Comparison of ENCODE assay signal across 8 mouse cellular contexts in the genomic region with DNA sequence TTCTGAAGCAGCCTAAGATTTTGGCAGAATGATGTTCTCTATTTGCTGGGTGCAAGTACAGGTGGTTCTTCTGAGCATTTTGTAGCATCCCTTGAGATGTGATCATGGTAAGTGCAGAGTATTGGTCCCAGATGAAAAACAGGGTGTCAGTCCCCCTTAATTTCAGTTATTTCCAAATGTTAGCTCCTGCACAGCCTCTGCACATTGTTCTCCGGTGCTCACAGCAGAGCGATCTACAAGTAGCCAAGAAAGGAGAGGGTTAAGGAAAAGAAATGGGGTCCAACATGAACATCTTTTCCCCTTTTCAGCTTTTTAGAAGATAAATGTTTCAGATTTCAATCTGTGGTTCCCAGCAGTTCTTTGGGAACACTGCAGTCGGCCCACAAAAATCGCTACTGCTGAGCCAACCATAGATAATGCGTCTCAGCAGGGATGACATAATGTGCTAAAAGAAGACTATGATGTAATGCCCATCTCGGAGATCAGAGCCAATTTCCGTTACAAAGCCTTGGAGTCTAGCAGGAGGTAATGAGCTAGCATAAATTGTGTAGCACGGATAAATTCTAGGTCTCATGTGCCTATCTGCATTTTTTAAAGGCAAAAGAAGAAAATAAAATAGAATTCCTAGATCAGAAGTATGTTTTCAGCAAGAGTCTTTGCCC.
A peak's percentile ranks its signal among the peaks of the same experiment; 100 is the strongest.
DNase-seq lines count a peak whose midpoint lies in the region; ATAC-seq and TF ChIP-seq lines count a peak whose summit lies in the region.

No protein-coding gene starts in this region.

- 53% methylated on average over 8 of the region's 8 CpGs for WGBS in limb, embryonic 14.5 days
- WGBS in limb, embryonic 10.5 days, result 70% methylated on average over 8 of the region's 8 CpGs
- 52% methylated on average over 8 of the region's 8 CpGs for WGBS in intestine, postnatal 0 days
- 41% methylated on average over 8 of the region's 8 CpGs for WGBS in stomach, postnatal 0 days

- peak; percentile 76 for ATAC-seq in limb, embryonic 14.5 days (ENCODE audit: low FRiP score, low read depth)
- ATAC-seq in intestine, postnatal 0 days, result peak; percentile 36; the same call in 1 of the 2 replicates
- ATAC-seq in stomach, postnatal 0 days (ENCODE audit: low FRiP score, low TSS enrichment), result peak; percentile 80
- no peak for ATAC-seq in inflammation-experienced regulatory T-cells, adult 6 months

- no peak overlapping the region for H3K27ac ChIP-seq in limb, embryonic 14.5 days (replicated peaks; ENCODE audit: low read depth, low read length)
- H3K27ac ChIP-seq in limb, embryonic 10.5 days, result no peak overlapping the region
- H3K27ac ChIP-seq in intestine, postnatal 0 days (ENCODE audit: low read depth, low read length), result no peak overlapping the region
- no peak overlapping the region for H3K27ac ChIP-seq in stomach, postnatal 0 days (replicated peaks)

- H3K4me2 ChIP-seq in limb, embryonic 14.5 days (replicated peaks; ENCODE audit: low read depth, low read length, severe bottlenecking), result no peak overlapping the region
- no peak overlapping the region for H3K4me2 ChIP-seq in intestine, postnatal 0 days (replicated peaks; ENCODE audit: low read depth)
- no peak overlapping the region for H3K4me2 ChIP-seq in stomach, postnatal 0 days (replicated peaks; ENCODE audit: low read depth)

- H3K4me1 ChIP-seq in limb, embryonic 14.5 days (ENCODE audit: control insufficient read depth, insufficient read depth, low read length), result 0 out of 2 replicates have a peak, but pooled peaks cover 3% of the 10 kb centered on the region
- H3K4me1 ChIP-seq in limb, embryonic 10.5 days, result peaks cover 5% of the 10 kb centered on the region
- no peaks in the 10 kb centered on the region for H3K4me1 ChIP-seq in intestine, postnatal 0 days (replicated peaks; ENCODE audit: control insufficient read depth, insufficient read depth, low read length)
- no peaks in the 10 kb centered on the region for H3K4me1 ChIP-seq in stomach, postnatal 0 days (replicated peaks; ENCODE audit: control insufficient read depth, insufficient read depth)

- TF ChIP-seq POLR2A in limb, embryonic 14.5 days (IDR thresholded peaks at IDR 0.05; ENCODE audit: borderline replicate concordance, extremely low read depth, insufficient read depth, insufficient read length), result no peak

- TF ChIP-seq EP300 in stomach, postnatal 0 days (optimal IDR thresholded peaks at IDR 0.05), result no peak

- DNase-seq in limb, embryonic 14.5 days (ENCODE audit: low spot score), result peak; percentile 86
- DNase-seq in limb, embryonic 10.5 days (ENCODE audit: low spot score), result no peak
- peak; percentile 98 for DNase-seq in cerebellum, adult 9-10 months
- peak; percentile 78 to 88 for DNase-seq in heart, adult 18-20 months
- peak; percentile 44 for DNase-seq in lung, postnatal 25 days (ENCODE audit: low spot score)
- DNase-seq in stomach, postnatal 0 days (ENCODE audit: low spot score), result no peak

- no peak overlapping the region for H3K4me3 ChIP-seq in limb, embryonic 14.5 days (replicated peaks; ENCODE audit: low read length)
- H3K4me3 ChIP-seq in limb, embryonic 10.5 days, result no peak overlapping the region
- H3K4me3 ChIP-seq in intestine, postnatal 0 days (ENCODE audit: low read depth, low read length), result no peak overlapping the region
- no peak overlapping the region for H3K4me3 ChIP-seq in stomach, postnatal 0 days (ENCODE audit: low read depth, low read length)

- no peak overlapping the region for H3K9ac ChIP-seq in limb, embryonic 14.5 days (ENCODE audit: low read depth, low read length, severe bottlenecking)
- no peak overlapping the region for H3K9ac ChIP-seq in intestine, postnatal 0 days (ENCODE audit: low read depth, low read length)
- H3K9ac ChIP-seq in stomach, postnatal 0 days (ENCODE audit: low read length), result no peak overlapping the region

- H3K9me3 ChIP-seq in limb, embryonic 14.5 days (ENCODE audit: control insufficient read depth, low read length), result no peaks in the 10 kb centered on the region
- H3K9me3 ChIP-seq in limb, embryonic 10.5 days (replicated peaks), result no peaks in the 10 kb centered on the region
- H3K9me3 ChIP-seq in intestine, postnatal 0 days (ENCODE audit: control insufficient read depth), result no peaks in the 10 kb centered on the region
- H3K9me3 ChIP-seq in stomach, postnatal 0 days (ENCODE audit: control insufficient read depth, low read length), result no peaks in the 10 kb centered on the region

- no peaks in the 10 kb centered on the region for H3K36me3 ChIP-seq in limb, embryonic 14.5 days (ENCODE audit: control insufficient read depth, insufficient read depth, low read length)
- no peaks in the 10 kb centered on the region for H3K36me3 ChIP-seq in limb, embryonic 10.5 days
- H3K36me3 ChIP-seq in intestine, postnatal 0 days (ENCODE audit: control insufficient read depth, insufficient read depth), result no peaks in the 10 kb centered on the region
- no peaks in the 10 kb centered on the region for H3K36me3 ChIP-seq in stomach, postnatal 0 days (ENCODE audit: control insufficient read depth, insufficient read depth, low read length)

- TF ChIP-seq CTCF in intestine, postnatal 0 days (IDR thresholded peaks at IDR 0.05; ENCODE audit: low read depth), result no peak
- TF ChIP-seq CTCF in stomach, postnatal 0 days (IDR thresholded peaks at IDR 0.05; ENCODE audit: low read depth), result no peak

- H3K27me3 ChIP-seq in limb, embryonic 14.5 days (ENCODE audit: control insufficient read depth, insufficient read depth, low read length), result no peaks in the 10 kb centered on the region
- no peaks in the 10 kb centered on the region for H3K27me3 ChIP-seq in limb, embryonic 10.5 days (ENCODE audit: low read depth, poor library complexity, severe bottlenecking)
- H3K27me3 ChIP-seq in intestine, postnatal 0 days (replicated peaks; ENCODE audit: control insufficient read depth, insufficient read depth, low read length), result no peaks in the 10 kb centered on the region
- H3K27me3 ChIP-seq in stomach, postnatal 0 days (ENCODE audit: control insufficient read depth, insufficient read depth, low read length), result no peaks in the 10 kb centered on the region

Comparison
In these comparisons a context has a peak if more than half of its experiments do, and no peak if none do; other contexts are left out.
1. DNase-seq: peak in limb, embryonic 14.5 days (single experiment), cerebellum, adult 9-10 months (single experiment), heart, adult 18-20 months (2 of 2) and lung, postnatal 25 days (single experiment); none in limb, embryonic 10.5 days (single experiment) and stomach, postnatal 0 days (single experiment).